Mouse (Mus musculus): ENCODE results near the gene Klhdc9.
"Not testable (repeated sequence)": the region's sequence is repeated elsewhere in the genome, so short reads cannot be mapped to it uniquely, and the experiment has no call there.

GRCm38 (mm10) chr1:171326588-171326987, 34.0 kb downstream of the Klhdc9 start:
- TF ChIP-seq CTCF (IDR thresholded peaks at IDR 0.05; ENCODE audit: control insufficient read depth, insufficient read depth, insufficient replicate concordance, low read depth, low read length); POLR2A (IDR thresholded peaks at IDR 0.05; ENCODE audit: control insufficient read depth, low read depth, low read length): not testable (repeated sequence)
